Mouse (Mus musculus) neural tube, embryonic 14.5 days (tissue): ENCODE results near the gene Kalrn. TPM values are rescaled to one million over a fixed set of nuclear protein-coding genes. Genes with fewer than 3 reads are reported as not detected.

Experiments used
- ATAC-seq: fragments of 200-750 bp; cut with Nextera tagmentation; 2 replicates; pipeline ENCODE4 v1.8.0; 2017; ENCODE audit warnings: low read depth, mild to moderate bottlenecking, moderate TSS enrichment, moderate library complexity
- H3K27ac ChIP-seq: fragments of 300-500 bp; sonication (generic); 2 replicates; pipeline ENCODE4 v1.5.1; 2014; ENCODE audit warnings: low read depth, mild to moderate bottlenecking, control low read depth, low read length, moderate library complexity, mixed read lengths
- H3K27me3 ChIP-seq: fragments of 300-500 bp; sonication (generic); 2 replicates; pipeline ENCODE4 v1.6.1; 2014; ENCODE audit warnings: low read length; ENCODE audit not compliant: control insufficient read depth, insufficient read depth
- H3K36me3 ChIP-seq: fragments of 300-500 bp; sonication (generic); 2 replicates; pipeline ENCODE4 v1.6.1; 2014; ENCODE audit warnings: low read length, mixed read lengths; ENCODE audit not compliant: control insufficient read depth, insufficient read depth
- H3K4me1 ChIP-seq: fragments of 300-500 bp; sonication (generic); 2 replicates; pipeline ENCODE4 v1.6.1; 2014; ENCODE audit warnings: low read length; ENCODE audit not compliant: control insufficient read depth, insufficient read depth
- H3K4me2 ChIP-seq: fragments of 300-500 bp; sonication (generic); 2 replicates; pipeline ENCODE4 v1.6.1; 2014; ENCODE audit warnings: mild to moderate bottlenecking, low read depth, low read length, control low read depth
- H3K4me3 ChIP-seq: fragments of 300-500 bp; sonication (generic); 2 replicates; pipeline ENCODE4 v1.5.1; 2014; ENCODE audit warnings: low read depth, low read length, control low read depth, mixed read lengths
- H3K9ac ChIP-seq: fragments of 300-500 bp; sonication (generic); replicated peaks from 2 replicates; pipeline ENCODE4 v1.6.1; 2014; ENCODE audit warnings: low read depth, mild to moderate bottlenecking, control low read depth, low read length, mixed read lengths
- H3K9me3 ChIP-seq: fragments of 300-500 bp; sonication (generic); 2 replicates; pipeline ENCODE4 v1.6.1; 2016; ENCODE audit warnings: low read length; ENCODE audit not compliant: control insufficient read depth
- WGBS: fragments of 180-500 bp; shearing (Covaris S2); extraction: QIAGEN DNeasy Blood & Tissue Kit; methylation state at CpG from one replicate; pipeline ENCODE4 v1.1.7; 2014; 5-methylcytosine and 5-hydroxymethylcytosine counted together
- polyA plus RNA-seq: library from polyadenylated mRNA; unstranded; fragments of >200 nt; fragmentation: Nextera tagmentation; extraction: Ambion mirVana; gene quantifications from 2 replicates; pipeline ENCODE4 v1.2.1, GENCODE M21; 2014

Gene Kalrn
- polyA plus RNA-seq, 1 experiment from 2014 or later = 34.2 TPM

DNA sequence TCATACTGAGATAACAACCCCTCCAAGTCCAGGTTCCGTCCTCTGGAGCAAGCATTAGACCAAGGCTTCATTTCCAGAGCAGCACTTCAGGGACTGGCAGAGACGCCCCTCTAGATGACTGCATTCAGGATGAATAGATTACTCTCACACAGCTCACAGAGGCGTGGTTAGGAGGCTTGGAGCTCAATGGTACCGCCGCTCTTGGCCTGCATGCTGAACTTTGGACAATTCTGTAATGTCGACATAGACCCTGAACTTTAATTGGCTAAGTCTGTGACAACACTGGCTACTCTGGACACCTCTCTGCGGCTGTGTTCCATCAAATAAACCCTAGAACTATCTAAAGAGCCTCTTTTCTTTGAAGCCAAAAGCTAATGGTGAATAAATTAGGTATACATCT is 525.8 kb downstream of the Kalrn start:
- no peak for ATAC-seq
- Histone ChIP-seq H3K4me1 (no peaks in the 10 kb centered on the region), H3K27me3 (no peaks in the 10 kb centered on the region), H3K27ac (no peak overlapping the region), H3K9me3 (no peaks in the 10 kb centered on the region), H3K4me3 (no peak overlapping the region), H3K36me3 (0 out of 2 replicates have a peak, but pooled peaks cover under 1% of the 10 kb centered on the region), H3K4me2 (no peak overlapping the region), H3K9ac (no peak overlapping the region)
- WGBS = 74% methylated on average over 7 of the region's 7 CpGs

- Histone ChIP-seq H3K9me3 (no peaks in the 10 kb centered on the region), H3K4me3 (no peak overlapping the region), H3K9ac (no peak overlapping the region), H3K36me3 (0 out of 2 replicates have a peak, but pooled peaks cover 3% of the 10 kb centered on the region), H3K27me3 (no peaks in the 10 kb centered on the region), H3K4me1 (no peaks in the 10 kb centered on the region), H3K4me2 (no peak overlapping the region), H3K27ac (no peak overlapping the region)
- no peak for ATAC-seq
- 86% methylated on average over 4 of the region's 4 CpGs for WGBS
Observed at GRCm38 (mm10) chr16:34047006-34047360, 526.3 kb downstream of the Kalrn start.

DNA sequence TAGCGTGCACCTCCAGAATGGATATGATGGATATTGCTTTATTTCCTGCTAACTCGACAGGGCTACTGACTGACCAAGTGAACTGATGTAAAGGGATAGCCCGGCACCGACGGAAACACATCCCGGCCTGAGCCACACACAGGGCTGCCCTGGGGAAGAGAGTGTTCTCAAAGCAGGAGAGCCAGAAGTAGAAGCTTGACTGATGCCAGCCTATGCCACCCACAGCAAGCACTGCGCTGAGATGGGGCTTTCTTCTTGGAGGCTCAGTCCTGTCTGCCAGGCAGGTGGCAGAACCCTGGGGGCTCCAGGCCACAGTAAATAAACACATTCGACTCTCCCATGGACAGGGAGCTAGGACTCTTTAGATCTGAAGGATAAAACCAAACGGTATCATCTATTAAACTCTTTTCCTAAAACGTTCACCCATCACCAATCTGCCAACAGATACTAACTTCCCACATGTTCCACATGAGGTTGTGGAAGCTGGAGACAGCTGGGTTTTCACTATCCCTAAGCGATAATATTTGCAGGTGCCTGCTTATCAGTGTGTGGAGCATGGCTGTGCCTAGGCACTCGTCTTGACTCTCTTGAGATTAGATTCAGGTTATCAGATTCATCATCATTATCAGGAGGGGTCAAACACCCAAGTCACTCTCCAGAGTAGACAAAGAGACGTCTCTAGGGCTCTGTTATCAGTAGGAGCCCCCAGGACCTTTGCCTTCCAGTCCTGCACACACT is 526.9 kb downstream of the Kalrn start:
- H3K4me1 ChIP-seq = no peaks in the 10 kb centered on the region
- ATAC-seq = no peak
- H3K9ac ChIP-seq = no peak overlapping the region
- H3K27ac ChIP-seq = no peak overlapping the region
- H3K4me3 ChIP-seq = no peak overlapping the region
- 91% methylated on average over 13 of the region's 13 CpGs for WGBS
- 0 out of 2 replicates have a peak, but pooled peaks cover 3% of the 10 kb centered on the region for H3K36me3 ChIP-seq
- H3K4me2 ChIP-seq = no peak overlapping the region
- no peaks in the 10 kb centered on the region for H3K27me3 ChIP-seq
- no peaks in the 10 kb centered on the region for H3K9me3 ChIP-seq

GRCm38 (mm10) chr16:34044539-34044938 is 528.8 kb downstream of the Kalrn start:
- Histone ChIP-seq H3K36me3 (0 out of 2 replicates have a peak, but pooled peaks cover 3% of the 10 kb centered on the region), H3K4me2 (no peak overlapping the region), H3K9ac (no peak overlapping the region), H3K4me1 (no peaks in the 10 kb centered on the region), H3K4me3 (no peak overlapping the region), H3K9me3 (no peaks in the 10 kb centered on the region), H3K27ac (no peak overlapping the region), H3K27me3 (no peaks in the 10 kb centered on the region)
- 93% methylated on average over 8 of the region's 8 CpGs for WGBS
- no peak for ATAC-seq

- Histone ChIP-seq H3K4me3 (no peak overlapping the region), H3K27me3 (no peaks in the 10 kb centered on the region), H3K36me3 (peaks cover 7% of the 10 kb centered on the region; the same call in 1 of the 2 replicates), H3K4me2 (no peak overlapping the region), H3K4me1 (no peaks in the 10 kb centered on the region), H3K9me3 (no peaks in the 10 kb centered on the region), H3K27ac (no peak overlapping the region), H3K9ac (no peak overlapping the region)
- 95% methylated on average over 6 of the region's 6 CpGs for WGBS
- ATAC-seq = no peak
Observed at GRCm38 (mm10) chr16:34043048-34043795, 530.1 kb downstream of the Kalrn start.

GRCm38 (mm10) chr16:34042586-34042985 is 530.7 kb downstream of the Kalrn start:
- no peak overlapping the region for H3K4me2 ChIP-seq
- H3K4me3 ChIP-seq = no peak overlapping the region
- WGBS = 98% methylated on average over 4 of the region's 4 CpGs
- no peaks in the 10 kb centered on the region for H3K9me3 ChIP-seq
- H3K36me3 ChIP-seq = peaks cover 12% of the 10 kb centered on the region; the same call in 1 of the 2 replicates
- ATAC-seq = no peak
- H3K9ac ChIP-seq = no peak overlapping the region
- no peaks in the 10 kb centered on the region for H3K27me3 ChIP-seq
- H3K4me1 ChIP-seq = no peaks in the 10 kb centered on the region
- H3K27ac ChIP-seq = no peak overlapping the region

DNA sequence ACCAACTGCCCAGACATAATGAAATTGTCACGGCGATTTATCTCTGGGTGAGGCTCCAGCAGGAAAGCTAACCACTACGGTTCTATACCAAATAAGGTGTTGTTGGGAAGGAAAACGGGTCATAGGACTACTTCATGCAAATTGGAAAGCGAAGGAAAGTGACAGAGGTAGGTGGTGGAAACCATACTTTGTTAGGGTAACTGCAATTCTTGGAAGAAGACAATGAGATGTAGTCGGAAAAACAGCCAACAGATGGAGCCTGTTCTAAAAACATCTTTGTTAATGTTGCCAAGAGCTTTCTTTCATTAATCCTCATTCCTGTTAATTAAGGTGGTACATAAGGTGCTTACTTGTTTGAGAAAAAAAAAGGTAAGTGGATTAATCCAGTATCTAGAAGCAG is 533.1 kb downstream of the Kalrn start:
- H3K36me3 ChIP-seq = peaks cover 12% of the 10 kb centered on the region; the same call in 1 of the 2 replicates
- H3K27me3 ChIP-seq = no peaks in the 10 kb centered on the region
- H3K4me3 ChIP-seq = no peak overlapping the region
- no peak for ATAC-seq
- no peak overlapping the region for H3K9ac ChIP-seq
- H3K4me2 ChIP-seq = no peak overlapping the region
- H3K4me1 ChIP-seq = no peaks in the 10 kb centered on the region
- no peak overlapping the region for H3K27ac ChIP-seq
- WGBS = 80% methylated on average over 6 of the region's 6 CpGs
- no peaks in the 10 kb centered on the region for H3K9me3 ChIP-seq

GRCm38 (mm10) chr16:34039736-34040135 is 533.6 kb downstream of the Kalrn start:
- Histone ChIP-seq H3K4me2 (no peak overlapping the region), H3K27me3 (no peaks in the 10 kb centered on the region), H3K4me3 (no peak overlapping the region), H3K36me3 (peaks cover 12% of the 10 kb centered on the region; the same call in 1 of the 2 replicates), H3K9ac (no peak overlapping the region), H3K27ac (no peak overlapping the region), H3K9me3 (no peaks in the 10 kb centered on the region), H3K4me1 (no peaks in the 10 kb centered on the region)
- no peak for ATAC-seq
- 90% methylated on average over 4 of the region's 4 CpGs for WGBS
